Mouse (Mus musculus): ENCODE results near the gene Pole3. TPM values are rescaled to one million over a fixed set of nuclear protein-coding genes. Genes with fewer than 3 reads are reported as not detected.

Pole3 gene
- total RNA-seq (2014; rRNA removed) (11.7 and 13.4 TPM in 2 replicates), polyA plus RNA-seq (2012; rRNA removed) (9.1 and 9.3 TPM in 2 replicates)

DNA sequence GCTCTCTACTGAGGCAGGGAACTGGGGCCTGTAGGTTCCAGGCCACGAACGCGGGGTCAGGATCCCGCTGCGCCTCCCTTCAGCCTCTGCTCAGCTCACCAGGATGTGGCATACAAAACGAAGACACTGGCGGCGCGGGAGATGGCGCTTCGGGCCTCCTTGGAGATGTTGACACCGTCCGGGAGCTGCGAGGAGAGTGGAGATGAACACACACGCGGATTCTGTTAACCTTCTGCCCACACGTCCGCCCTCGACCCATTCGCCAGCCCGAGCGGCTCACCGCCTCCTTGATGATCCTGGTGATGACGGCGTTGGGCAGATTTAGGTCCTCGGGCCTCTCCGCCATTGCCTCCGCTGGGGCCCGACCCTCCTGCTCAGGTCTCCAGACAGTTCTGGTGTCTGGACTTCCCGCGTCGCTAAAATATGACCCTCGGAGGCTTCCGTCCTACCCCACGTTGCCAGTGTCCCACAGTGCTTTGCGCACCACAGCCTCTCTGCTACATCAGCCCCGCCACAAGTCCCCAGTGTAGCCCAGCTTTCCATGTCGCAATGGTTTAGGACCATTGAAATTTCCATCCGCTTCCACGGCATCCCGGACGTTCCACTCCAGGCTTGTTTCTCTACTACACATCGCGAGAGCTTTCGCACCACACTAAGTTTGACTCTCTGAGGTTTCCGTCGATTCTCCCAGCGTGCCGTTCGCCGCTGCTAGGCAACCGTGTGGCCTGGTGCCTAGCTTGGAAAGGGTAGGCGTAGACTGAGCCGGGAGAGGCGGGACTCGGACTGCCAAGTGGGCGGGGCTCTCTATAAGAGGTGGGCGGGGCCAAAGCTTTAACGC, at the start of gene Pole3, which contains the start of gene 4933430I17Rik:
Gene Pole3 (minus strand): TSS at position 418 of the 838 bp plus-strand sequence.
Gene 4933430I17Rik (plus strand): TSS at position 719 of the 838 bp plus-strand sequence.
- peak within 1 kb of the TSS; percentile 79 for H3K27ac ChIP-seq (replicated peaks; ENCODE audit: insufficient read depth, low read depth, low read length)
- peak within 1 kb of the TSS; percentile 80 for H3K9ac ChIP-seq (ENCODE audit: low read depth, low read length)
- H3K27me3 ChIP-seq (ENCODE audit: control insufficient read depth, insufficient read depth, low read length) = no peaks in the 10 kb centered on the region
- peak within 1 kb of the TSS; percentile 79 for H3K4me3 ChIP-seq (ENCODE audit: insufficient read depth, low read depth, low read length)
- no peaks in the 10 kb centered on the region for H3K36me3 ChIP-seq (ENCODE audit: control insufficient read depth, insufficient read depth, low read length)
- H3K79me2 ChIP-seq (ENCODE audit: control insufficient read depth, insufficient read depth, low read length) = 0 out of 2 replicates have a peak, but pooled peaks cover 2% of the 10 kb centered on the region
- H3K4me1 ChIP-seq (ENCODE audit: control insufficient read depth, insufficient read depth, low read length) = peaks cover 3% of the 10 kb centered on the region
- under 1% methylated on average over 59 of the region's 59 CpGs for WGBS
- TF ChIP-seq POLR2A (IDR thresholded peaks at IDR 0.05; ENCODE audit: extremely low read depth, insufficient read depth, low read length) (0 out of 2 replicates have a peak, but pooled peaks have one; percentile 27), CTCF (IDR thresholded peaks at IDR 0.05; ENCODE audit: low read depth, low read length) (no peak)
- DNase-seq (ENCODE audit: extremely low read depth, low read depth, low spot score) = peak; percentile 84

- TF ChIP-seq CTCF (IDR thresholded peaks at IDR 0.05; ENCODE audit: low read depth, low read length) = no peak
- TF ChIP-seq POLR2A (IDR thresholded peaks at IDR 0.05; ENCODE audit: extremely low read depth, insufficient read depth, low read length) = no peak
Measured at GRCm38 (mm10) chr4:62570029-62570428, 45.2 kb upstream of the Pole3 start.

GRCm38 (mm10) chr4:62569603-62570002, 44.7 kb upstream of the Pole3 start:
- no peak overlapping the region for H3K9ac ChIP-seq (ENCODE audit: low read depth, low read length)
- 76% methylated on average over 5 of the region's 5 CpGs for WGBS
- no peaks in the 10 kb centered on the region for H3K79me2 ChIP-seq (ENCODE audit: control insufficient read depth, insufficient read depth, low read length)
- no peak for DNase-seq (ENCODE audit: extremely low read depth, low read depth, low spot score)
- TF ChIP-seq POLR2A (IDR thresholded peaks at IDR 0.05; ENCODE audit: extremely low read depth, insufficient read depth, low read length) (no peak), CTCF (IDR thresholded peaks at IDR 0.05; ENCODE audit: low read depth, low read length) (no peak)
- no peak overlapping the region for H3K27ac ChIP-seq (replicated peaks; ENCODE audit: insufficient read depth, low read depth, low read length)
- H3K36me3 ChIP-seq (ENCODE audit: control insufficient read depth, insufficient read depth, low read length) = no peaks in the 10 kb centered on the region
- H3K4me3 ChIP-seq (ENCODE audit: insufficient read depth, low read depth, low read length) = no peak overlapping the region
- no peaks in the 10 kb centered on the region for H3K4me1 ChIP-seq (ENCODE audit: control insufficient read depth, insufficient read depth, low read length)
- H3K27me3 ChIP-seq (ENCODE audit: control insufficient read depth, insufficient read depth, low read length) = no peaks in the 10 kb centered on the region

More at GRCm38 (mm10) chr4:62570029-62570428, 45.2 kb upstream of the Pole3 start:
- H3K27ac ChIP-seq (replicated peaks; ENCODE audit: insufficient read depth, low read depth, low read length) = no peak overlapping the region
- H3K4me3 ChIP-seq (ENCODE audit: insufficient read depth, low read depth, low read length) = no peak overlapping the region
- DNase-seq (ENCODE audit: extremely low read depth, low read depth, low spot score) = no peak
- H3K9ac ChIP-seq (ENCODE audit: low read depth, low read length) = no peak overlapping the region
- no peaks in the 10 kb centered on the region for H3K79me2 ChIP-seq (ENCODE audit: control insufficient read depth, insufficient read depth, low read length)
- H3K4me1 ChIP-seq (ENCODE audit: control insufficient read depth, insufficient read depth, low read length) = no peaks in the 10 kb centered on the region
- WGBS = 79% methylated on average over 5 of the region's 5 CpGs
- no peaks in the 10 kb centered on the region for H3K36me3 ChIP-seq (ENCODE audit: control insufficient read depth, insufficient read depth, low read length)
- no peaks in the 10 kb centered on the region for H3K27me3 ChIP-seq (ENCODE audit: control insufficient read depth, insufficient read depth, low read length)

GRCm38 (mm10) chr4:62568359-62568758, 43.5 kb upstream of the Pole3 start:
- Histone ChIP-seq H3K4me3 (ENCODE audit: insufficient read depth, low read depth, low read length) (no peak overlapping the region), H3K36me3 (ENCODE audit: control insufficient read depth, insufficient read depth, low read length) (no peaks in the 10 kb centered on the region), H3K9ac (ENCODE audit: low read depth, low read length) (no peak overlapping the region), H3K4me1 (ENCODE audit: control insufficient read depth, insufficient read depth, low read length) (no peaks in the 10 kb centered on the region), H3K27ac (replicated peaks; ENCODE audit: insufficient read depth, low read depth, low read length) (no peak overlapping the region), H3K79me2 (ENCODE audit: control insufficient read depth, insufficient read depth, low read length) (no peaks in the 10 kb centered on the region), H3K27me3 (ENCODE audit: control insufficient read depth, insufficient read depth, low read length) (no peaks in the 10 kb centered on the region)
- DNase-seq (ENCODE audit: extremely low read depth, low read depth, low spot score) = no peak
- 83% methylated on average over 1 of the region's 1 CpGs for WGBS
- TF ChIP-seq CTCF (IDR thresholded peaks at IDR 0.05; ENCODE audit: low read depth, low read length) (no peak), POLR2A (IDR thresholded peaks at IDR 0.05; ENCODE audit: extremely low read depth, insufficient read depth, low read length) (no peak)

DNA sequence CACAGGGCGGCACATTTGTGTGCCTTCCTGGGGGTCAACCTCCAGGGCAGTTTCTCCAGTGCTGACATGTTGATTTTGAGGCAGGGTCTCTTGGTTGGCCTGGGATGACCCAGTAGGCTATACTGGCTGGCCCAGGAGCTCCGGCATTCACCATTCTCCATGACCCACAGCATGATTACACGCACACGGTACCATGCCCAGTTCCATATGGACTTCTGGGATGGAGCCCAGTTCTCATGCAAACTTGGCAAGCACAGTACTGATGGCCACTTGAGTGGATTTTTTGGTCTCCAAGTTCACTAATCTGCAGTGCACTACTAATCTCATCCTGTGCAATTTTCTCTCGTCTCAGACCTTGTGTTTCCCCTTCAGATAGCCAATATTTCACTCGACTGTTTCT, 42.8 kb upstream of the Pole3 start:
- 88% methylated on average over 6 of the region's 6 CpGs for WGBS
- TF ChIP-seq POLR2A (IDR thresholded peaks at IDR 0.05; ENCODE audit: extremely low read depth, insufficient read depth, low read length) = no peak

GRCm38 (mm10) chr4:62566530-62566929, 41.7 kb upstream of the Pole3 start:
- DNase-seq (ENCODE audit: extremely low read depth, low read depth, low spot score) = no peak
- TF ChIP-seq POLR2A (IDR thresholded peaks at IDR 0.05; ENCODE audit: extremely low read depth, insufficient read depth, low read length) (no peak), CTCF (IDR thresholded peaks at IDR 0.05; ENCODE audit: low read depth, low read length) (no peak)
- WGBS = 76% methylated on average over 4 of the region's 4 CpGs

More for the DNA sequence above, 42.8 kb upstream of the Pole3 start:
- Histone ChIP-seq H3K79me2 (ENCODE audit: control insufficient read depth, insufficient read depth, low read length) (no peaks in the 10 kb centered on the region), H3K27ac (replicated peaks; ENCODE audit: insufficient read depth, low read depth, low read length) (no peak overlapping the region), H3K27me3 (ENCODE audit: control insufficient read depth, insufficient read depth, low read length) (no peaks in the 10 kb centered on the region), H3K4me3 (ENCODE audit: insufficient read depth, low read depth, low read length) (no peak overlapping the region), H3K9ac (ENCODE audit: low read depth, low read length) (no peak overlapping the region), H3K4me1 (ENCODE audit: control insufficient read depth, insufficient read depth, low read length) (no peaks in the 10 kb centered on the region), H3K36me3 (ENCODE audit: control insufficient read depth, insufficient read depth, low read length) (no peaks in the 10 kb centered on the region)
- no peak for DNase-seq (ENCODE audit: extremely low read depth, low read depth, low spot score)

More at GRCm38 (mm10) chr4:62566530-62566929, 41.7 kb upstream of the Pole3 start:
- Histone ChIP-seq H3K27ac (replicated peaks; ENCODE audit: insufficient read depth, low read depth, low read length) (no peak overlapping the region), H3K27me3 (ENCODE audit: control insufficient read depth, insufficient read depth, low read length) (no peaks in the 10 kb centered on the region), H3K4me1 (ENCODE audit: control insufficient read depth, insufficient read depth, low read length) (no peaks in the 10 kb centered on the region), H3K9ac (ENCODE audit: low read depth, low read length) (no peak overlapping the region), H3K4me3 (ENCODE audit: insufficient read depth, low read depth, low read length) (no peak overlapping the region), H3K36me3 (ENCODE audit: control insufficient read depth, insufficient read depth, low read length) (no peaks in the 10 kb centered on the region), H3K79me2 (ENCODE audit: control insufficient read depth, insufficient read depth, low read length) (no peaks in the 10 kb centered on the region)
